Mouse (Mus musculus): ENCODE data around the gene Nme3. TPM values are rescaled to one million over a fixed set of nuclear protein-coding genes. Genes with fewer than 3 reads are reported as not detected.
"Not testable (repeated sequence)": the region's sequence is repeated elsewhere in the genome, so short reads cannot be mapped to it uniquely, and the experiment has no call there.

Nme3 gene
- total RNA-seq, 4 experiments from 2014 or later: 43.5 to 59.7 (median 55.1) TPM

DNA sequence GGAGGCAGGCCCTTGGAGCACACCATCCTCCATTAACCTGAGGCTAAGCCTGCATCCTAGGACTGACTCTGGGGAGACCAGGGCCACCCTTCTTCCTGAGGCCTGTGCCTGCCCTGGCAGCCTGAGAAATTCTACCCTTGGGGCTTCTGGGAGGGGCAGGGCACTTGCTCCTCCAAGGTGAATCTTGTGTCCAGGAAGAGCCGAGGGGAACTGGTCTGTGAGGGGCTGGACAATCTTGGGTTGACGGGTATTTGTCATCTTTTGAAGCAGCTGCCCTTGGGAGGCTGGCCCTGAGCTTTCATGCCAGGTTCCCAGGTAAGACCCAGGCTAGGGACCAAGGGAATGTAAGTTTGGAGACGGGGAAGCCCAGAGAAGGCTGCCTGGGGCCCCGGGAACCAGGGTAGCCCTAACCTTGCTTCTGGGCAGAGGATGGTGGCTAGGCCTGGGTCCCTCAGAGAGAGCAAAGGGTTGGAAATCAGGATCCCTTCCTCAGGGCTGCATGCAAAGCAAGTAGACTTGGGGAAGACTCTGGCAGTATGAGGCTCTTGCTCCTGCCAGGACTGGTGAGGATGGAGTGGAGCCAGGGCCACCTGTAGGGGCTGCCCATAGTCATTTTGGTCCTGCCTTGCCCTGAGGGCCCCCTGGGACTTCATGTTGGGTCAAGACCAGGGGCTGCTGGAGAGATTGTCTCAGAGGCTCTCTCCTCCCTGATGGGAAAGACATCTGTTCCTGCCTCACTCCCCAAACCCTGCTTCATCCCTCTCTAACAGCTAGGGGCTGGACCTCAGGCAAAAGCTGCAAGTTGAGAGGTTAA is 1.9 kb downstream of the Nme3 start:
- DNase-seq (ENCODE audit: low spot score in 2 of 2): peak in 1 of 2 experiments; percentile 6

GRCm38 (mm10) chr17:24899153-24899552 is 2.9 kb downstream of the Nme3 start:
- peak in 1 of 2 experiments; percentile 11 for DNase-seq (ENCODE audit: low spot score in 2 of 2)

DNA sequence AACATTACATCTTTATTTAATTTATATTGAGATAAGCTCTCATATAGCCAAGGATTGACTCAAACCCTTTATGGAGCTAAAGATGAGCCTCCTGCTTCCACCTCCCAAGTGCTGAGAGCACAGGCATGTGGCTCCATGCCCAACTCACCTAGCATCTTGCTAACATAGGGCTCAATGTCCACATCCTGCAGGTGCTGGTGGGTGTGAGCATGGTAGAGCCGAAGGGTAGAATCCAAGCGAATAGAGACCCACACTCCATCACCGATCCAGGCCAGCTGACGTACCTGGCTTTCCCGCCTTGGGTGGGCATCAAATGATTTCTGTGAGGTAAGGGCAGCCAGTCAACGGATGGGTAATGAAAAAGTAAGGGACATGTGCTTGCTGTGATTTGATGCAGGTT is 3.7 kb downstream of the Nme3 start:
- peak in 1 of 2 experiments; percentile 12 for DNase-seq (ENCODE audit: low spot score in 2 of 2)

GRCm38 (mm10) chr17:24902124-24902523 is 5.8 kb downstream of the Nme3 start:
- peak in 1 of 2 experiments; percentile 4 for DNase-seq (ENCODE audit: low spot score in 2 of 2)

GRCm38 (mm10) chr17:24902671-24903474 is 6.6 kb downstream of the Nme3 start:
- peak in 1 of 2 experiments; percentile 13 for DNase-seq (ENCODE audit: low spot score in 2 of 2)

DNA sequence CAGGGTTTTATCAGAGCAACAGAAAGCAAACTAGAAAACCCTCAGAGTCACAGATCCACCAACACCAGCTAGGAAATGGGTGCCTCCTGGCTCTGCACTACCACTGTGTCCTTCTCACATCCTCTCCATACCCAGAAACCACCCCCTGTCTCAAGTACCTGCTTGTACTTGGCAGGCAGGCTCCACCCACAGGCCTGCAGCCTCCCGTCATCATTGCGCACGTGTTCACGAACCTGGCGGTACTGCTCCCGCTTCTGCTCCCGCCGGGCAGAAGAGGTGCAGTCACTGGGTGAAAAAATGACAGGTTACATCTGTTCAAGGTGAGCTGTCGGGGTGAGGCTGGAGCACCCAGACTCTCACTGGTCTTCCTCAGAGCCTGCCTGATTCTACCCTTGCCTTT is 7.5 kb downstream of the Nme3 start:
- DNase-seq (ENCODE audit: low spot score in 2 of 2): no peak

- DNase-seq (ENCODE audit: low spot score in 2 of 2): no peak
Observed at GRCm38 (mm10) chr17:24907591-24907990, 11.3 kb downstream of the Nme3 start.

DNA sequence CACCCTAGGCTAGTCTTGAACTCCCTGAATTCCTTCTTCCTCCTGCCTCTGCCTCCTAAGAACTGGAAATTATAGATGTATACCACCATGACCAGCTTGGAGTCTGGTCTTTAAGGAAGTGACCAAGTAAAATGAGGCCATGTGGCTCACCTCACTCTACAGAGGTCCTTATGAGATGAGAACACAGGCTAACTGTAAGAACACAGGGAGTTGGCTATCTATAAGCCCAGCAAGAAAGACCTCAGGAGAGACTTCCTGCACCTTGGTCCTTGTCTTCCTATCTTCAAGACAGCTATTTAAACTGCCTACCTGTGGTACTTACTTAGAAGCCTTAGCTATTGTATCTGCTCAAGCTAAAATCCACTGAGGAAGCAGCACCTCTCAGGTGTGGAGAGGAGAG is 17.7 kb downstream of the Nme3 start:
- no peak for DNase-seq (ENCODE audit: low spot score in 2 of 2)

- no peak for DNase-seq (ENCODE audit: low spot score in 2 of 2)
Observed at GRCm38 (mm10) chr17:24923246-24923645, 26.9 kb downstream of the Nme3 start.

DNA sequence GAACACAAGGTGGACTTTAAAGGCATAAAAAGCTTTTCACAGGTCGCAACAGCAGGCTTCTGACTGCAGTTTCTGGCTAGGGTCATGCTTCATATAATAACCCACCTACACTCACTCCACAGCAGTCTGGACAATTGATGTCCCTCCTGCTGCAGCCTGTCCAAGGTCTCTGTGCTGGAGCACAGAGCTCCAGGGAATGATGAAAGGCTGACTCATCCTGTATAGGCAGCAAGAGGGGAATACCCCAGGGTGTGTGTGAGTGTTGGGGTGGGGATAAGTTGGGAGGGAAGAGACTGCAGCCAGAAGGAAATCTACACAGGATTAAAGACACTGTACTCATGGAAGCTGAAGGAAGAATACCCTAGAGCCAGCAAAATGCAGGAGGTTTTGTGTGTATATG is 33.2 kb downstream of the Nme3 start:
- no peak for DNase-seq (ENCODE audit: low spot score in 2 of 2)

- DNase-seq (ENCODE audit: low spot score in 2 of 2): no peak
Observed at GRCm38 (mm10) chr17:24932431-24932830, 36.1 kb downstream of the Nme3 start.

GRCm38 (mm10) chr17:24933163-24933562 is 36.9 kb downstream of the Nme3 start:
- no peak for DNase-seq (ENCODE audit: low spot score in 2 of 2)

DNA sequence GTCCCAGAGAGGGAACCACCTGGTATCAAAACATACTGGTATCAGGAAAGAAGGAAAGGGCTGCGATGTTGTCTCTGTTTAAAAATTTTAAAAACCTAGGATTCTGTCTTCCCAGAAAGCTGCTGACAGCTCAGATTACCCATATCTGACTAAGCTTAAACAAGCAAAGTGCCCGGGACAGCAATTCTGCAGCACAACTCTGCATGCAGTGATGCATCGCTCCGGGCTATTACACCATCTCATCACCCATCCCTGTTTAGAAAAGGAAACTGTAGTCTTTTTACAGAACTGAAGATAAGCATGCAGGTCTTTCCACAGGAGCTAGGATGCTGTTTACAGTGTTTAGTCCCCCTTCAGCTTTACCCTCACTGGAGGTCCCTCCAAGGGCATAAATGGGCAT is 38.6 kb downstream of the Nme3 start:
- DNase-seq (ENCODE audit: low spot score in 2 of 2): no peak

DNA sequence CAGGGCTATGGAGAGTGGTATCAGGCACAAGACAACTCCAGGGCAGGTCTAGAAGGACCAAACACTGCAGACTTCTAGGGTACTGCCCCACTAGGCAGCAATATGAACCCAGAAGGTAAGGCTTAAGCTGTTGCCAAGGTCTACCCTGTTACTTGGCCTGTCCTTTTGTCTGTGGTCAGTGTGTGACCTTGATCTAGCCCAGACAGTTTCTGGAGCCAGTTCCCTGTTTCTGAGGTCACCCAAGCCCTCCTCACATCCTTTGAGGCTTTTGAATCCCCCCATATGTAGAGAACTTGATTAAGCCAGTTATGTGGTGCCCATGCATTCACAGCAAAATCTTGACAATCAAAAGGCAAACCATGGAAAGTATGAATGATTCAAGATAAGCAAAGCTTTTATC is 39.4 kb downstream of the Nme3 start:
- DNase-seq (ENCODE audit: low spot score in 2 of 2): no peak

GRCm38 (mm10) chr17:24936259-24937237 is 40.2 kb downstream of the Nme3 start, which contains the start of gene Mapk8ip3:
TSS of gene Mapk8ip3 (minus strand) at chr17:24936977.
- DNase-seq (ENCODE audit: low spot score in 2 of 2): peak; percentile 90 to 95

- DNase-seq (ENCODE audit: low spot score in 2 of 2): no peak
Observed at GRCm38 (mm10) chr17:24937266-24937665, 41.0 kb downstream of the Nme3 start.

GRCm38 (mm10) chr17:24942453-24942852 is 46.2 kb downstream of the Nme3 start:
- peak; percentile 21 to 23 for DNase-seq (ENCODE audit: low spot score in 2 of 2)

- DNase-seq (ENCODE audit: low spot score in 2 of 2): peak; percentile 23 to 75
Observed at GRCm38 (mm10) chr17:24943036-24943435, 46.7 kb downstream of the Nme3 start.

- DNase-seq (ENCODE audit: low spot score in 2 of 2): not testable (repeated sequence)
Observed at GRCm38 (mm10) chr17:24943589-24943988, 47.3 kb downstream of the Nme3 start.

All from left cerebral cortex, adult 8-10 months (tissue).